Mouse (Mus musculus): Measurements from ENCODE around the gene Srek1ip1.

Srek1ip1 gene

GRCm38 (mm10) chr13:104792184-104792583 lies at the start of gene Srek1ip1:
TSS of gene Srek1ip1 (plus strand) at chr13:104792484.
- DNase-seq (ENCODE audit: low spot score) = no peak

- DNase-seq (ENCODE audit: low spot score) = no peak
Observed at GRCm38 (mm10) chr13:104742866-104743265, 49.4 kb upstream of the Srek1ip1 start.

GRCm38 (mm10) chr13:104747032-104747431 lies 45.3 kb upstream of the Srek1ip1 start:
- no peak for DNase-seq (ENCODE audit: low spot score)

- no peak for DNase-seq (ENCODE audit: low spot score)
Observed at GRCm38 (mm10) chr13:104759381-104759780, 32.9 kb upstream of the Srek1ip1 start.

GRCm38 (mm10) chr13:104762401-104762800 lies 29.9 kb upstream of the Srek1ip1 start:
- DNase-seq (ENCODE audit: low spot score) = no peak

- no peak for DNase-seq (ENCODE audit: low spot score)
Observed at GRCm38 (mm10) chr13:104763193-104763592, 29.1 kb upstream of the Srek1ip1 start.

GRCm38 (mm10) chr13:104779104-104779670 lies 13.1 kb upstream of the Srek1ip1 start:
- no peak for DNase-seq (ENCODE audit: low spot score)

- no peak for DNase-seq (ENCODE audit: low spot score)
Observed at GRCm38 (mm10) chr13:104787260-104787659, 5.0 kb upstream of the Srek1ip1 start.

- DNase-seq (ENCODE audit: low spot score) = peak; percentile 77
Observed at GRCm38 (mm10) chr13:104789663-104790062, 2.6 kb upstream of the Srek1ip1 start.

GRCm38 (mm10) chr13:104794421-104794820 lies 2.1 kb downstream of the Srek1ip1 start:
- no peak for DNase-seq (ENCODE audit: low spot score)

- DNase-seq (ENCODE audit: low spot score) = no peak
Observed at GRCm38 (mm10) chr13:104799067-104799466, 6.8 kb downstream of the Srek1ip1 start.

- DNase-seq (ENCODE audit: low spot score) = no peak
Observed at GRCm38 (mm10) chr13:104799566-104800182, 7.4 kb downstream of the Srek1ip1 start.

- peak; percentile 83 for DNase-seq (ENCODE audit: low spot score)
Observed at GRCm38 (mm10) chr13:104805681-104806080, 13.4 kb downstream of the Srek1ip1 start.

- DNase-seq (ENCODE audit: low spot score) = no peak
Observed at GRCm38 (mm10) chr13:104816270-104816634, 24.0 kb downstream of the Srek1ip1 start.

GRCm38 (mm10) chr13:104816635-104817571 lies 24.6 kb downstream of the Srek1ip1 start, which contains the start of gene Cwc27:
TSS of gene Cwc27 (minus strand) at chr13:104817142.
- peak; percentile 93 for DNase-seq (ENCODE audit: low spot score)

GRCm38 (mm10) chr13:104817696-104818095 lies 25.4 kb downstream of the Srek1ip1 start:
- no peak for DNase-seq (ENCODE audit: low spot score)

- DNase-seq (ENCODE audit: low spot score) = no peak
Observed at GRCm38 (mm10) chr13:104821192-104821591, 28.9 kb downstream of the Srek1ip1 start.

GRCm38 (mm10) chr13:104821908-104822307 lies 29.6 kb downstream of the Srek1ip1 start:
- no peak for DNase-seq (ENCODE audit: low spot score)

GRCm38 (mm10) chr13:104822411-104822838 lies 30.1 kb downstream of the Srek1ip1 start:
- DNase-seq (ENCODE audit: low spot score) = no peak

GRCm38 (mm10) chr13:104825470-104825869 lies 33.2 kb downstream of the Srek1ip1 start:
- DNase-seq (ENCODE audit: low spot score) = no peak

GRCm38 (mm10) chr13:104832811-104833210 lies 40.5 kb downstream of the Srek1ip1 start:
- DNase-seq (ENCODE audit: low spot score) = no peak

GRCm38 (mm10) chr13:104837628-104838027 lies 45.3 kb downstream of the Srek1ip1 start:
- no peak for DNase-seq (ENCODE audit: low spot score)

- no peak for DNase-seq (ENCODE audit: low spot score)
Observed at GRCm38 (mm10) chr13:104841937-104842336, 49.7 kb downstream of the Srek1ip1 start.

Measured in retina, embryonic 14.5 days (tissue).